Mouse (Mus musculus) naive thymus-derived CD4-positive, alpha-beta T cell, adult 2 months (primary cell): Measurements from ENCODE around the gene Ppp1r11.

Source experiments
- DNase-seq: peaks from one replicate; pipeline ENCODE4 v3.0.0-alpha.2; 2011; ENCODE audit warnings: low read depth

The Ppp1r11 gene

GRCm38 (mm10) chr17:36950981-36951947 lies at the start of gene Ppp1r11:
Gene Ppp1r11, minus strand, starts transcription at chr17:36951741.
- peak; percentile 97 for DNase-seq

DNA sequence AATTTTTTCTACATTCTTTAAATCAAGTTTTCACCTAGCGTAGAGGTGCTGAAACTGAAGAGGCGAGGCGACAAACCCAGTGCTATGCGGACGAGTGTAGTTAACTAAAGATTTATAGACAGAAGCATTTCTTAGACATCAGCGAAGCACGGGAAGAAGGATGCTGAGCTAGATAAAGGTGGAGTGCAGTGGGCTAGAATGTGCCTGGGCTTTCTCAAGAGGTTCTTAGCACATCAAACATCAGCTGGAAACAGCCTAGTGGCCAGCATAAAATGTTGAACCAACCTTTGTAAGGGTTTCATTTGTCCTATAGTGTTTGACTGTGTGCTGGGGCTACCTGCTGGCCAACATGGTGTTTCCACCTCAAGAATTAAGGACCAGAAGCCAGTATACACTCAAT lies 49.3 kb upstream of the Ppp1r11 start, which contains the start of gene Zfp57:
Gene Zfp57, plus strand, starts transcription at position 301 of the 400 bp plus-strand sequence.
- no peak for DNase-seq

- no peak for DNase-seq
These were observed 46.9 kb upstream of the Ppp1r11 start for GRCm38 (mm10) chr17:36998477-36998876.

DNA sequence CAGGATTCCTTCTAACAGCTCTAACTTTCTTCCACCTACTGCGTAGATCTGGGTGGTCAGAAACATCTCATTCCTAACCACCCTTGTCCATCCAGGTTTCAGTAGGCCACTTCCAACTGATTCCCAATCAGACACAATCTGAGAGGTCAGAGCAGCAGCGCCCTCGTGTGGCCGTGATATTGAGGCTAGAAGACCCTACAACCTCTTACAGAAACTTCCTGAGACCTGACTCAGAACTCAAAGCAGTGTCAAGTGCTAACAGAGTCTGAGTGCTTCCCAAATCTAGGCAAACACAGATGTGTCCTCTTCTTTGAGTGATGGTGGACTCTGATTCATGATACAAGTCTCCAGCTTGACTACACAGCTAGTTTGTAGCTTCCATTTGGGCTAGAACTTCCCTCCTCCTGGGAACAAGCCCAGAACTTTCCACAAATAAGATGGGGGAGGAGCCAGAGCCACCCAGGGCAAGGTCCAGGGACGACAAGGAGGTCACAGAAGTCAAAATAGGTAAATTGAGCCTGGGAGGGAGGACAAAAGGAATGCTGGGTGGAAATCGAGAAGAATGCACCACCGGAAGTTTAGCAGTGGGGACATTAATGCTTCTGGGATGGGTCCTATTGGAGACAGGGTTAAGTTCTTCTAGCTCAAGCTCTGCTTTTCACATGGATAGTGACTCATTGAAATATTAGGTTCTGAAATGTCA lies 45.6 kb upstream of the Ppp1r11 start:
- DNase-seq = peak; percentile 80

GRCm38 (mm10) chr17:36995448-36995847 lies 43.9 kb upstream of the Ppp1r11 start:
- DNase-seq = no peak

- DNase-seq = no peak
These were observed 43.0 kb upstream of the Ppp1r11 start for GRCm38 (mm10) chr17:36994528-36994927.

DNA sequence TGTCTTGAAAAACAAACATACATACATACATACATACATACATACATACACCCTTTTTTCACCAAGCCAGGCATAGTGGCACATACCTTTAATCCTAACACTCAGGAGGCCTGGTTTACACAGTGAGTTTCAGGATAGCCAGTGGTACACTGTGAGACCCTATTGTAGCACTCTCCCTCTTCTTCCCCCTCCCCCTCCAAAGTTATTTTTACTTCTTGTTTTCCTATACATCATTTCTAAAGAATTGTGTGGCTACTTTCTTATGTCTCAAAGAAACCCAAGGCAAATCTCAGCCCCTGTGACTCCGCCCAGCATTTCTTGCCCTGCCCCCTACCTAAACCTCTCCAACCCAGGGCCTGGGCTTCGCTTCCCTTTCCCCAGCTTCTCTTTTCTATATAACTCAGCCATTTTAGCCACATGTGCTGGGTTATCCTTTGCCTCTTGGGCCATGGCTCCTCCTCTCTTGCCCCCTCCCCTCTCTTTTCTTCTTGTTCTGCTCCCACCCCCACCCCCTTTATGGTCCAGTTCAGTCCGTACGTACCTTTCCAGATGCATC lies 42.3 kb upstream of the Ppp1r11 start:
- DNase-seq = no peak

GRCm38 (mm10) chr17:36992336-36993104 lies 41.0 kb upstream of the Ppp1r11 start:
- DNase-seq = peak; percentile 57

DNA sequence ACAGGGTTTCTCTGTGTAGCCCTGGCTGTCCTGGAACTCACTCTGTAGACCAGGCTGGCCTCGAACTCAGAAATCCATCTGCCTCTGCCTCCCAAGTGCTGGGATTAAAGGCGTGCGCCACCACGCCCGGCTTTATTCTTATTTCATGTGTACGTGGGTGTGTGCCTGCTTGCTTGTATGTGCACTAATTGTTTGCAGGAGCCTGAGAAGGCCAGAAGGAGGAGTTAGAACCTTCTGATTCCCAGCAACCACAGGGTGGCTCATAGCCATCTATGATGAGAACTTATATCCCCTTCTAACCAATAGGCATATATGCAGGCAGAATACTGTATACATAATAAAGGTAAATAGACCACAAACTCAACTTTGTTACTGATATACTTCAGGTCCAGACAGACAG lies 39.1 kb upstream of the Ppp1r11 start:
- DNase-seq = peak; percentile 22

DNA sequence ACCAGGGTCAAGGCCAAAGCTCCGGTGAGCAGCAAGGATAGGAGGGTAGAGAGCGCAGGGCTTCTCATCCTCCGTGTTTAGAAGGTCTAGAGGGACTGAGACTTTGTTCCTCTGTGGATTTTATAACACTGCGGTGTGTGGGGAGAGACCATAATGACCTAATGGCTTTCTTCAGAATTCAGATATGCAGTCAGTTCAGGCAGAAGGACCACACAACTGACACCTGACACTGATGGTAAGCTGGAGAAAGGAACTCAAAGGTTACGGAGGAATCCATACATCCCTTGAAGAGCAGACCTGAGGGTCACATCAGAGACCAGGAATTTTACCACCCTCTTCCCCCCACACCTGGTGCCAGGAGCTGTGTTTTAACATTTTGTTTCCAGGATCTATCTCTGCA lies 37.9 kb upstream of the Ppp1r11 start, which contains the start of gene H2-M5:
Gene H2-M5, minus strand, starts transcription at position 101 of the 400 bp plus-strand sequence.
- DNase-seq = no peak

GRCm38 (mm10) chr17:36988475-36988874 lies 36.9 kb upstream of the Ppp1r11 start:
- no peak for DNase-seq

DNA sequence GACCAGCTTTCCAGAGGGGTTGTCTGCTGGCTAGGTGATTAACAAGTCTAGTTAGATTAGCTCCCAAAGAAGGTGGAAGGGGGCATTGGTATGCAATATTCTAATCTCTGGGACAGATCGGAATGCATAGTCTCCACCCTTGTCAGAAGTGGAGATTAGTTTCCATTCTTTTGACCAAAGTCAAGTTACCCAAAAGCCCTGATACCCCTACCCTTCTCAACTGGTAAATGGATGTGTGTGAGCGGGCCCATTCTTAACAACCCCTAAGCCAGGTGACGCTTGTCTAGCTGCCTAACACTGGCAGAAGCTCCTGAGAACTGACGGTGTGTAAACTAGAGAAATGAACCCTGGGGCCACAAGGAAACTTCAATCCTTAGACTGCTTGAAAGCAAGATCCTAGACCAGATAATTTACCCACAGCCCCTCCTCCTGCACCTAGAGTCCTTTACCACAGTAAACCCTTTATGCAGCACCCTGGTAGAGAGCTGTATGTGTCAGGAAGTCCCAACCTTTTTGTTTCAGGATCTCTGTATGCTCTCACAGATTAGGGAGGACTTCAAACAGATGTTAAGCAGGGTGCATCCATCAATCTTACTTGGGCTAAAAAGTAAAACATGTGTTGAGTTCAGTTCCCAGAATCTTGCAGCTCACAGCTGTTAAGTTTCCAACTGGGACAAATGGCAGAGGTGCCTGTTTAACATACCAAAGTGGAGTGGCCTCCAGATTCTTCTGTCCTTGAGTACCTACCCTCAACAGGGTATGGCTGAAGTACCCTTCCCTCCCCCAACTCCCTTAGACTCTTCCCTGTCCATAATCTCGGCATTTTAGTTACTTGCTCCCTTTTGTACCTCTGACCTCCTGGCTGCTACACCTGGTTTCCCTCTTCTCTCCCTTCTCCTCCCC lies 31.0 kb upstream of the Ppp1r11 start:
- peak; percentile 56 for DNase-seq

GRCm38 (mm10) chr17:36981845-36982244 lies 30.3 kb upstream of the Ppp1r11 start:
- DNase-seq = no peak

- no peak for DNase-seq
These were observed 29.8 kb upstream of the Ppp1r11 start, which contains the start of gene 2410137M14Rik for GRCm38 (mm10) chr17:36981221-36981813. Gene 2410137M14Rik, minus strand, starts transcription at chr17:36981237.

- DNase-seq = no peak
These were observed 21.8 kb upstream of the Ppp1r11 start for GRCm38 (mm10) chr17:36973271-36973787.

DNA sequence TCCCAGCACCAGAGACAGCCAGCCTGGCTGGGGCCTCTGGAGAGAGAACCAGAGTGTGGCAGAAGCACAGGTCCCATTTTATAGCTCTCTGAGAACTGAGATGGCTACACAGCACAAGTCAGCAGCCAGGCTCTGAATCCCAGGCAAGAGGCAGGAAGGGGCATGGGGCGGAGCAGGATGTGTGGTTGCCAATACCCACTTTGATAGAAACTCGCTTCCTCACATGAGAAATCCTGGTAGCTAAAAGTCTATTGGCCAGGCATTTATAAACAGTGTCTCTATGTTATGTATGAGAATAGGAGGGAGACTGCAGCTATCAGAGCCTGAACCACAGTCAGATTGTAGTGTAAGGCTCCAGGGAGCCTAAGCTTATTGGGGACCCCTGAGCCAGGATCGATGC lies 21.2 kb upstream of the Ppp1r11 start:
- DNase-seq = peak; percentile 73

DNA sequence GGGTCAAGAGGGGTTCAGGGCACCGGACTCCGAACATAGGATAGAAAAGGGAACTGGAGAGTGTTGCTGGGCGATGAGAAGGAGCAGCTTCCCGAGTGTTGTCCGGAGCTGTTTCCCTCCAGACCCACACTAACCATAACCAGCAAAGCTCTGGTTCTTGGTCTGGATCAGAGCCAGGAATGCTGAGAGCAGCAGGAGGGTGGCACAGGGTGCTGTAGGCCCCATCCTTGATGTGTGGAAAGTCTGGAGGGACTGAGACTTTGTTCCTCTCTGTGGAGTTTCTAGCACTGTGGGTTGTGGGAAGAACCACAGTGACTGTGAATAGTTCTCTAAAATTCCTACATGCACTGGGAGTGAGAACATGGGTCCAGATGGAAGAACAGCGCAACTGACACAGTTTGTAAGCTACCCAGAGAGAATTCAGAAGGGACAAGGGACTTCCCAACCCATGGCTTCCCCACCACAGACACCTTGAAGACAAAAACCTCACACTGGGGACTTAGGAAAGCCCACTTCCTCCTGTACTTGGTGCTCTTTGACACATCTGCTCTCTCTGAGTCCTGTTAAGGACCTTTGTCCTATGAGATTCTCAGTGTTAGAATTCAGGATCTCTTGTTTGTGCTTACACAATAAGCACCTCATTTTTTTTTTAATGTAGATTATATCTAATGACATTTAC lies 19.8 kb upstream of the Ppp1r11 start:
- DNase-seq = peak; percentile 54

DNA sequence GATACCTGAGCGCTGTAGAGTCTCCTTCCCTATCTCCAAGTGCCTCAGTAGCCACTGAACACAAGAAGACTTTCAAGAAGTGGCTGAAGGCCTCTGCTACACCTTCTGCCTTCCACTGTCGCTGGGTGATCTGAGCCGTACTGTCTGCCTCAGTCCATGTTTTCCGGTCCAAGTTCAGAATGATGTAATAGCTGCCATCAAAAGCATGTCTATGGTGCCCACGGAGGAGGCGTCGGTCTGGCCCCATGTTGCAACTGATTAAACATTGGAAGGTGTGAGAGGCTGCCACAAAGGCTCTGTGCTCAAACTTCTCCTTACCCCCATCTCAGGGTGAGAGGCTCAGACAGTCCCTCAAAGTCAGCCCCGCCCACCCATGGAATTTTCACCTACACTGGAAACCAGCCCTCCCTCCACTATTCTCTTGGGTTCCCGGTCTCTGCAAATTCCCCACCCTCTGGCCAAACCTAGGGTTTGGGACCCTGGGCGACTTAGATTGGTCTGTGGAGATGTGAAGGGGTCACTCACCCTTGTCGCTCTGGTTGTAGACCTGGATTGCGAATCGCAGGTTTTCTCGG lies 18.9 kb upstream of the Ppp1r11 start:
- DNase-seq = no peak

DNA sequence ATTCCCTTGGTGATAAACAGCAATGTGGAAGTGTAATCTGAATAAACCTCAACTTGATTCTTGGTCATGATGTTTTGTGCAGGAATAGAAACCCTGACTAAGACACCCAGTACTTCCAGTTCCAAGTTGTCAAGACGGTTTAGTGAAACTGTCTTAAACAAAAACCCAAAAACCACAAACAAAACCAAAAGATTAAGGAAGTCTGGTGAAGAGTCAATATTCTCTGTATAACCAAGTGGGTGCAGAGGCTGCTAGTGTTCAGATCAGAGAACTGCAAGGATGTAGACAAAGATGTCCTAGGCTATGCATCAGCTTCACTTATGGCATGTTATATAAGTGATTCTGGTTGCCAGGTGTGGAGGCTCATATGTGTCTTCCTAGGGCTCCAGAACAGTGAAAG lies 15.3 kb upstream of the Ppp1r11 start:
- no peak for DNase-seq
